Mouse (Mus musculus) ES-E14 (cell line): ENCODE data around the gene Mybbp1a. TPM values are rescaled to one million over a fixed set of nuclear protein-coding genes. Genes with fewer than 3 reads are reported as not detected.

Source experiments
- DNase-seq: peaks from one replicate; pipeline ENCODE4 v3.0.0-alpha.2; 2013; ENCODE audit warnings: low read depth, low spot score
- H3K27ac ChIP-seq: 2 replicates; pipeline ENCODE4 v1.5.1; 2012; ENCODE audit warnings: low read depth, mild to moderate bottlenecking, low read length, moderate library complexity, mixed read lengths; ENCODE audit not compliant: poor library complexity, insufficient read depth, severe bottlenecking
- H3K36me3 ChIP-seq: 2 replicates; pipeline ENCODE4 v1.6.1; 2012; ENCODE audit warnings: mild to moderate bottlenecking, low read length, moderate library complexity, mixed read lengths; ENCODE audit not compliant: control insufficient read depth, poor library complexity, insufficient read depth, severe bottlenecking
- H3K4me1 ChIP-seq, 2 experiments: fragments of 150-350 bp in 1 of 2; sonication (generic) in 1 of 2; 2 replicates each; pipeline ENCODE4 v1.6.1; 2012; ENCODE audit warnings: low read length in 2 of 2, mild to moderate bottlenecking in 1 of 2, mixed read lengths in 1 of 2; ENCODE audit not compliant: control insufficient read depth in 2 of 2, insufficient read depth in 2 of 2, poor library complexity in 1 of 2
- H3K4me3 ChIP-seq, 2 experiments: fragments of 150-350 bp in 1 of 2; sonication (generic) in 1 of 2; 2 replicates each; pipeline ENCODE4 v1.5.1; 2012; ENCODE audit warnings: low read length in 2 of 2, low read depth in 1 of 2, mild to moderate bottlenecking in 1 of 2, mixed read lengths in 1 of 2; ENCODE audit not compliant: insufficient read depth in 1 of 2, poor library complexity in 1 of 2, severe bottlenecking in 1 of 2
- H3K9ac ChIP-seq: 2 replicates; pipeline ENCODE4 v1.6.1; 2012; ENCODE audit warnings: low read depth, mild to moderate bottlenecking, low read length, mixed read lengths; ENCODE audit not compliant: poor library complexity, insufficient read depth, severe bottlenecking
- H3K9me3 ChIP-seq: fragments of 150-350 bp; sonication (generic); 2 replicates; pipeline ENCODE4 v1.6.1; 2012; ENCODE audit warnings: low read depth, mild to moderate bottlenecking, low read length; ENCODE audit not compliant: control insufficient read depth, insufficient read depth
- CHD2 ChIP-seq: IDR thresholded peaks from 2 replicates; pipeline ENCODE4 v1.6.1; 2014; ENCODE audit warnings: mild to moderate bottlenecking, low read depth, low read length, inconsistent platforms
- HCFC1 ChIP-seq: IDR thresholded peaks from 2 replicates; pipeline ENCODE4 v1.6.1; 2012; ENCODE audit warnings: low read length, inconsistent platforms, borderline replicate concordance; ENCODE audit not compliant: insufficient read depth
- MAFK ChIP-seq: IDR thresholded peaks from 2 replicates; pipeline ENCODE4 v1.6.1; 2014; ENCODE audit warnings: mild to moderate bottlenecking, low read depth, low read length, inconsistent platforms; ENCODE audit not compliant: insufficient read depth
- ZC3H11A ChIP-seq: IDR thresholded peaks from 2 replicates; pipeline ENCODE4 v1.6.1; 2012; ENCODE audit warnings: low read depth, mild to moderate bottlenecking, inconsistent platforms, low read length, borderline replicate concordance
- ZNF384 ChIP-seq: IDR thresholded peaks from 2 replicates; pipeline ENCODE4 v1.6.1; 2012; ENCODE audit warnings: low read depth, low read length, inconsistent platforms
- in situ Hi-C, 2 experiments: fragments of 600-800 bp; cut with MboI; formaldehyde crosslinking; loops; one replicate each; pipeline ENCODE4 v1.15.1; 2025; ENCODE audit warnings: low sequenced_read_pairs in 2 of 2, inconsistent platforms in 1 of 2; ENCODE audit not compliant: unreplicated experiment in 2 of 2
- total RNA-seq: library from RNA; depleted of rRNA; stranded (reverse); fragments of 300-350 nt; gene quantifications from 2 replicates; pipeline ENCODE4 v1.2.3, GENCODE M21; 2012

The Mybbp1a gene
- total RNA-seq, 1 experiment = 278 TPM

- TF ChIP-seq ZC3H11A (no peak), ZNF384 (no peak), CHD2 (no peak), MAFK (no peak), HCFC1 (no peak)
- H3K36me3 ChIP-seq = peaks cover 45% of the 10 kb centered on the region
- no peak for DNase-seq
- H3K27ac ChIP-seq = no peak overlapping the region
- in situ Hi-C loops = no loop called here
- H3K4me1 ChIP-seq = peaks cover 4 to 31% of the 10 kb centered on the region in 2 experiments; a peak in 3 of 4 replicates
- no peak overlapping the region for H3K9ac ChIP-seq
- no peaks in the 10 kb centered on the region for H3K9me3 ChIP-seq
- no peak overlapping the region for H3K4me3 ChIP-seq
These were observed 44.5 kb upstream of the Mybbp1a start for GRCm38 (mm10) chr11:72396621-72397020.

- DNase-seq = no peak
- Histone ChIP-seq H3K36me3 (peaks cover 45% of the 10 kb centered on the region), H3K9ac (no peak overlapping the region), H3K27ac (no peak overlapping the region), H3K4me1 (peaks cover 6 to 33% of the 10 kb centered on the region in 2 experiments), H3K4me3 (no peak overlapping the region), H3K9me3 (no peaks in the 10 kb centered on the region)
- in situ Hi-C loops = no loop called here
- TF ChIP-seq CHD2 (no peak), HCFC1 (no peak), ZNF384 (no peak)
These were observed 44.1 kb upstream of the Mybbp1a start for GRCm38 (mm10) chr11:72397072-72397471.

GRCm38 (mm10) chr11:72397811-72398525 is 43.2 kb upstream of the Mybbp1a start:
- H3K4me1 ChIP-seq = peaks cover 9 to 40% of the 10 kb centered on the region in 2 experiments
- H3K9ac ChIP-seq = no peak overlapping the region
- in situ Hi-C loops = no loop called here
- TF ChIP-seq ZNF384 (no peak), CHD2 (no peak), ZC3H11A (no peak), HCFC1 (no peak), MAFK (no peak)
- peaks cover 46% of the 10 kb centered on the region for H3K36me3 ChIP-seq
- DNase-seq = no peak
- H3K4me3 ChIP-seq = no peak overlapping the region
- H3K27ac ChIP-seq = no peak overlapping the region
- no peaks in the 10 kb centered on the region for H3K9me3 ChIP-seq

- DNase-seq = no peak
- H3K9ac ChIP-seq = no peak overlapping the region
- no peaks in the 10 kb centered on the region for H3K9me3 ChIP-seq
- in situ Hi-C loops = no loop called here
- H3K27ac ChIP-seq = peak overlapping the region; percentile 39; the same call in 1 of the 2 replicates
- TF ChIP-seq ZC3H11A = no peak
- no peak for TF ChIP-seq MAFK
- no peak for TF ChIP-seq HCFC1
- TF ChIP-seq CHD2 = no peak
- no peak for TF ChIP-seq ZNF384
- no peak overlapping the region for H3K4me3 ChIP-seq
- H3K36me3 ChIP-seq = peaks cover 40% of the 10 kb centered on the region
- peaks cover 14 to 49% of the 10 kb centered on the region in 2 experiments for H3K4me1 ChIP-seq
These were observed 40.1 kb upstream of the Mybbp1a start for GRCm38 (mm10) chr11:72401068-72401467.
